Mouse (Mus musculus) small intestine, adult 2 months (tissue): ENCODE measurements at regions not wholly inside any gene's neighbourhood (a gene's known extent, or its start where the extent isn't known, plus 50 kb on each side); places are given as distances from the start of the nearest gene placed in this dataset.

Experiments used
- H3K27ac ChIP-seq: fragments of 200-500 bp; 2 replicates; pipeline ENCODE4 v1.5.1; 2012; ENCODE audit warnings: low read depth, low read length, control low read depth, inconsistent platforms; ENCODE audit not compliant: insufficient read depth
- H3K27me3 ChIP-seq: fragments of 200-500 bp; 2 replicates; pipeline ENCODE4 v1.6.1; 2012; ENCODE audit warnings: mild to moderate bottlenecking, moderate library complexity, low read length, inconsistent platforms; ENCODE audit not compliant: control insufficient read depth, insufficient read depth
- H3K36me3 ChIP-seq: fragments of 200-500 bp; 2 replicates; pipeline ENCODE4 v1.6.1; 2012; ENCODE audit warnings: mild to moderate bottlenecking, low read length, control low read depth, inconsistent platforms; ENCODE audit not compliant: control insufficient read depth, insufficient read depth
- H3K4me1 ChIP-seq: fragments of 200-500 bp; 2 replicates; pipeline ENCODE4 v1.6.1; 2012; ENCODE audit warnings: low read length, inconsistent platforms, mixed read lengths; ENCODE audit not compliant: control insufficient read depth, insufficient read depth, insufficient read length
- H3K4me3 ChIP-seq: fragments of 200-500 bp; 2 replicates; pipeline ENCODE4 v1.5.1; 2012; ENCODE audit warnings: low read depth, mild to moderate bottlenecking, control low read depth, inconsistent platforms, low read length, moderate library complexity
- CTCF ChIP-seq: fragments of 200-500 bp; IDR thresholded peaks from 2 replicates; pipeline ENCODE4 v1.5.1; 2012; ENCODE audit warnings: low read depth, mild to moderate bottlenecking, control low read depth, inconsistent platforms, low read length, moderate library complexity, mixed read lengths; ENCODE audit not compliant: insufficient replicate concordance, insufficient read length; ENCODE audit errors: extremely low read depth
- POLR2A ChIP-seq: fragments of 200-500 bp; IDR thresholded peaks from 2 replicates; pipeline ENCODE4 v1.6.1; 2012; ENCODE audit warnings: low read depth, mild to moderate bottlenecking, control low read depth, inconsistent platforms, low read length, moderate library complexity
- WGBS: fragments of 180-500 bp; shearing (Covaris S2); methylation state at CpG from one replicate; pipeline ENCODE4 v1.1.7; 2018; 5-methylcytosine and 5-hydroxymethylcytosine counted together

GRCm38 (mm10) chr8:107815775-107816174 is 126.7 kb upstream of the Zfhx3 start:
- WGBS, result 32% methylated on average over 3 of the region's 3 CpGs
- TF ChIP-seq POLR2A (no peak), CTCF (no peak)
- no peak overlapping the region for H3K27ac ChIP-seq

GRCm38 (mm10) chr8:107817796-107818195 is 124.6 kb upstream of the Zfhx3 start:
- no peak for TF ChIP-seq POLR2A
- TF ChIP-seq CTCF, result no peak
- Histone ChIP-seq H3K27ac (no peak overlapping the region), H3K27me3 (no peaks in the 10 kb centered on the region; the same call in 1 of the 2 replicates), H3K4me1 (no peaks in the 10 kb centered on the region), H3K36me3 (no peaks in the 10 kb centered on the region), H3K4me3 (no peak overlapping the region)
- 79% methylated on average over 9 of the region's 9 CpGs for WGBS

More at GRCm38 (mm10) chr8:107815775-107816174, 126.7 kb upstream of the Zfhx3 start:
- no peaks in the 10 kb centered on the region for H3K4me1 ChIP-seq
- H3K36me3 ChIP-seq, result no peaks in the 10 kb centered on the region
- no peak overlapping the region for H3K4me3 ChIP-seq
- no peaks in the 10 kb centered on the region; the same call in 1 of the 2 replicates for H3K27me3 ChIP-seq

GRCm38 (mm10) chr8:107820174-107820760 is 122.2 kb upstream of the Zfhx3 start:
- Histone ChIP-seq H3K27me3 (no peaks in the 10 kb centered on the region; the same call in 1 of the 2 replicates), H3K27ac (no peak overlapping the region), H3K36me3 (no peaks in the 10 kb centered on the region), H3K4me1 (no peaks in the 10 kb centered on the region), H3K4me3 (no peak overlapping the region)
- WGBS, result 14% methylated on average over 8 of the region's 8 CpGs
- TF ChIP-seq CTCF (no peak), POLR2A (no peak)

- WGBS, result 40% methylated on average over 6 of the region's 6 CpGs
- TF ChIP-seq POLR2A (no peak), CTCF (no peak)
- Histone ChIP-seq H3K27ac (no peak overlapping the region), H3K36me3 (no peaks in the 10 kb centered on the region), H3K27me3 (no peaks in the 10 kb centered on the region; the same call in 1 of the 2 replicates), H3K4me1 (no peaks in the 10 kb centered on the region), H3K4me3 (no peak overlapping the region)
Observed at GRCm38 (mm10) chr8:107821522-107821921, 120.9 kb upstream of the Zfhx3 start.

- no peak for TF ChIP-seq CTCF
- no peak for TF ChIP-seq POLR2A
- H3K4me1 ChIP-seq, result no peaks in the 10 kb centered on the region
- no peak overlapping the region for H3K27ac ChIP-seq
- WGBS, result 45% methylated on average over 7 of the region's 7 CpGs
- H3K36me3 ChIP-seq, result no peaks in the 10 kb centered on the region
- H3K27me3 ChIP-seq, result no peaks in the 10 kb centered on the region; the same call in 1 of the 2 replicates
- H3K4me3 ChIP-seq, result no peak overlapping the region
Observed at GRCm38 (mm10) chr8:107824096-107824495, 118.3 kb upstream of the Zfhx3 start.

GRCm38 (mm10) chr8:107824640-107825039 is 117.8 kb upstream of the Zfhx3 start:
- H3K4me3 ChIP-seq, result no peak overlapping the region
- TF ChIP-seq POLR2A (no peak), CTCF (no peak)
- H3K27ac ChIP-seq, result no peak overlapping the region
- no peaks in the 10 kb centered on the region for H3K36me3 ChIP-seq
- WGBS, result 10% methylated on average over 14 of the region's 14 CpGs
- H3K4me1 ChIP-seq, result no peaks in the 10 kb centered on the region
- no peaks in the 10 kb centered on the region; the same call in 1 of the 2 replicates for H3K27me3 ChIP-seq

- no peak overlapping the region for H3K27ac ChIP-seq
- TF ChIP-seq CTCF, result no peak
- TF ChIP-seq POLR2A, result no peak
- H3K4me1 ChIP-seq, result no peaks in the 10 kb centered on the region
- H3K27me3 ChIP-seq, result no peaks in the 10 kb centered on the region; the same call in 1 of the 2 replicates
- 72% methylated on average over 17 of the region's 17 CpGs for WGBS
- H3K4me3 ChIP-seq, result no peak overlapping the region
- no peaks in the 10 kb centered on the region for H3K36me3 ChIP-seq
Observed at GRCm38 (mm10) chr8:107827500-107828125, 114.8 kb upstream of the Zfhx3 start.
